Mouse (Mus musculus) inflammation-experienced regulatory T-cells, adult 16 weeks (primary cell): ENCODE data around the gene Klre1. TPM values are rescaled to one million over a fixed set of nuclear protein-coding genes. Genes with fewer than 3 reads are reported as not detected.

Experiments
- polyA plus RNA-seq: library from polyadenylated mRNA; unstranded; fragments of 100-300 nt; shearing (Covaris generic); gene quantifications from one replicate; pipeline ENCODE4 v1.2.1, GENCODE M21; 2017

Klre1 gene
- polyA plus RNA-seq: not detected

DNA sequence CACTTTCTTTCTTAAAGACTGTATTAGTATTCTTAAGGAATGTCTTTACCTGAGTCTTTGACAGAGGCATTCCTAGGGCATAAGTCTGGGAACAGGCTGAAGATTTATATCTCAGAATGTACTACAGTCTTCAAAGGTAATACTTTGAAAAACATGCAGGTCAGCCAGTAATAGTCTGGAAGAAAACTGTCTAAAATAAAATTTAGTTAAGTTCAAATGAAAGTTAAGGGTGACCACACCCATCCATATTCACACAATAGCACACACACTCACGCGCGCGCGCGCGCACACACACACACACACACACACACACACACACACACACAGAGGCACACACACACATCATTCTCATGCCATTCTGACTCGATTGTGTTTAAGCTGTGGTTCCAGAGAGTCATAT is at the start of gene Klre1:
Gene Klre1 (plus strand): TSS at position 301 of the 400 bp plus-strand sequence.

DNA sequence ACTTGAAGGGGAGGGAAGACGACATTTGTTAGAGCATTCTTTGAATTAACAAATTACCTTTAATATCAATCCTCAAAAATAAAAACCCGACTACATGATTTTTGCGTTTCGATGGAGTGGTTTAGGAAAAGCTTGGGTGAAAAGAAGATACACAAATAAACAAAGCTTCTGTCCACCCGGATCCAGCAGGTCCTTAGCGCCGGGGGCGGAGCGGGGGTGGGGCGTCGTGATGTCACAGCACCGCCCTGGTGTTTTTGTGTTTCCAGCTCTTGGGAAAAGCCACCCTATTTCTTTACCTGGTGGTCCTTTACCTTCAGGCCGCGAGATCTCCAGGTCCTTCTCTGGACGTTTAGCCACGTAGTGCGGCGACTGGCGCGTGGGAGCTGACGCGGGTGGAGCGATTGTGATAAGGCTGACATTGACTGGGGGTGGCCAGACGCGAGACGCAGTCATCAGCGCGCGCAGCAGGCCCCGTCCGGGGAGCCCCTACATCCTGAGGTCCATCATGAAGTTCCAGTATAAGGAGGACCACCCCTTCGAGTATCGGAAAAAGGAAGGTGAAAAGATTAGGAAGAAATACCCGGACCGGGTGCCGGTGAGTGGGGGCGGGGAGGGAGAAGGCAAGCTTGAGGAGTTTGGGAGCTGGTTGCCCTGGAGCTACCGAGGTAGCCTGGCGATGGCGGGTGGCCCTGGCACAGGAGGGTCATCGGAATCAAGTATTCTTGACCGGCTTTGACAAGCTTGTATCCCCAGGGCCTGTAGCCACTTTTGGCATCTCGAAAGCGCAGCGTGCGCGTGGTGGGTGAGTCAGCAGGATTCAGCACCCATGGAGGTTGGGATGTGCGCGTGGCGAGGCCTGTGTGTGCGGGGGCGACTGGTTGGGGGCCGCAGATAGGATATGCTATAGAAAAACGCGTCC is 44.5 kb upstream of the Klre1 start, which contains the start of gene Gabarapl1:
Gene Gabarapl1 (plus strand): TSS at position 219 of the 919 bp plus-strand sequence.

DNA sequence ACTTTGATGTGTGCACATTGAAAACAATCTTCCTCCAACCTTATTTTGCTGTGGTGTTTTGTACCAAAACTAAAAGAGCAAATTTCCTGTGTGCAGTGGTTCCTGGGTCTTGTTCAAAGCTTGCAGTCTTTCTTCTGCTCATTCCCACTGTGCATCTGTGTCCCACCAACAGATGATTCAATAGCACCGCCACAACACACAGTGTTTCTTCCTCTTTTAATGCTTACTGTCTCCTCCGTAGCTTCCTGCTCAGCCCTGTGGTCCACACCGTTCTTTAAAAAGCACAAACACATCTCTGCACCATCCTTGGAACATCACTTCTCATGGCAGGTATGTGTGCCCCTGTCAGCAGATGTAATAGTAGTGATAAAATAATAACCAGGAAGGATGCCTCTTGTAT is 13.8 kb downstream of the Klre1 start, which contains the start of gene Klrd1:
Gene Klrd1 (plus strand): TSS at position 275 of the 400 bp plus-strand sequence.

DNA sequence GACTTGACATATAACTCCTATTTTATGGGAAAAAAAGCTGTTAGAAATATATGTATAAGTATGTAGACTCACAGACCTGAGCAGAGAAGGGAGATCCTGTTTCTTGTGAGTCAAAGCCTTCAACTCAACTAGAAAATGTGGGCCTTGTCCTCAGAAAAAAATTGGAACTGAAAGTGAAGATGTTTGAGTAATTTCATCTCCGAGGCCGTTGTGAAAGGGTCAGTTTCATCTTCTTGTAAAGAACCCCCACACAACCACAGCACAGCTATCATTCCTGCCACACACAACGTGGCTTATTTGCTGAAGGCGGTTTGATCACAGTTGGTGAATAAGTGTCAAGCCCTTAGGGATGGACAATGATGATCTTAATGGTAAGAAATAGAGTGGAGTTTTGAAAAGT is 46.0 kb downstream of the Klre1 start, which contains the start of gene Klrk1:
Gene Klrk1 (minus strand): TSS at position 130 of the 400 bp plus-strand sequence.

Other genes starting within 250 kb of the Klre1 start
- gene 4922502D21Rik, start 246.1 kb upstream of the Klre1 start, polyA plus RNA-seq: not detected
- 1.5 TPM for gene Clec12a, start 235.2 kb upstream of the Klre1 start, polyA plus RNA-seq
- not detected for gene Clec12b, start 192.0 kb upstream of the Klre1 start, polyA plus RNA-seq
- gene Clec1b, start 180.6 kb upstream of the Klre1 start, polyA plus RNA-seq: 1.5 TPM
- not detected for gene Clec9a, start 169.0 kb upstream of the Klre1 start, polyA plus RNA-seq
- gene Clec1a, start 125.9 kb upstream of the Klre1 start, polyA plus RNA-seq: not detected
- 0.11 TPM for gene Olr1, start 70.7 kb upstream of the Klre1 start, polyA plus RNA-seq
- not detected for gene Tmem52b, start 65.3 kb upstream of the Klre1 start, polyA plus RNA-seq
- gene Gabarapl1, start 44.7 kb upstream of the Klre1 start, polyA plus RNA-seq: 29.5 TPM
- 1.7 TPM for gene Klrd1, start 13.9 kb downstream of the Klre1 start, polyA plus RNA-seq
- gene Klrk1, start 46.0 kb downstream of the Klre1 start, polyA plus RNA-seq: 1.8 TPM
- not detected for gene Klrc3, start 65.4 kb downstream of the Klre1 start, polyA plus RNA-seq
- 0.21 TPM for gene Klrc2, start 82.8 kb downstream of the Klre1 start, polyA plus RNA-seq
- gene Klrc1, start 101.1 kb downstream of the Klre1 start, polyA plus RNA-seq: 0.71 TPM
- not detected for gene Klri1, start 139.2 kb downstream of the Klre1 start, polyA plus RNA-seq
- not detected for gene Klri2, start 162.6 kb downstream of the Klre1 start, polyA plus RNA-seq
- gene Gm156, start 206.4 kb downstream of the Klre1 start, polyA plus RNA-seq: not detected